ENCODE assay signal across 8 mouse cellular contexts in genomic region chr1:36546888-36547471, GRCm38 (mm10). TPM values are rescaled to one million over a fixed set of nuclear protein-coding genes. Genes with fewer than 3 reads are reported as not detected.
A peak's percentile ranks its signal among the peaks of the same experiment; 100 is the strongest.
DNase-seq lines count a peak whose midpoint lies in the region; ATAC-seq lines count a peak whose summit lies in the region.

TSS of gene Ankrd39 (minus strand) at chr1:36547445.

- peak; percentile 93 for DNase-seq in T-cell, adult 2 months (ENCODE audit: low spot score)
- peak; percentile 98 to 99 for DNase-seq in cerebellum, postnatal 36 days
- peak; percentile 96 to 98 for DNase-seq in frontal cortex, postnatal 36 days (ENCODE audit: low spot score in 2 of 2)
- DNase-seq in left cerebral cortex, adult 11 months (ENCODE audit: low spot score): peak; percentile 99
- peak; percentile 98 for DNase-seq in lung, postnatal 4 days
- peak; percentile 97 for DNase-seq in retina, postnatal 7 days (ENCODE audit: low read depth, low spot score)
- DNase-seq in urinary bladder, adult 2 months (ENCODE audit: low spot score): peak; percentile 93

- H3K4me2 ChIP-seq in hindbrain, embryonic 15.5 days: peak within 1 kb of the TSS; percentile 82

- H3K36me3 ChIP-seq in hindbrain, embryonic 15.5 days: peaks cover 39% of the 10 kb centered on the region

- peaks cover 41% of the 10 kb centered on the region for H3K4me1 ChIP-seq in hindbrain, embryonic 15.5 days (replicated peaks)

- peak within 1 kb of the TSS; percentile 66 for H3K9ac ChIP-seq in hindbrain, embryonic 15.5 days

- H3K27ac ChIP-seq in hindbrain, embryonic 15.5 days (replicated peaks): peak within 1 kb of the TSS; percentile 76

- no peaks in the 10 kb centered on the region for H3K27me3 ChIP-seq in hindbrain, embryonic 15.5 days

- H3K4me3 ChIP-seq in hindbrain, embryonic 15.5 days: peak within 1 kb of the TSS; percentile 59

- under 1% methylated on average over 43 of the region's 43 CpGs for WGBS in hindbrain, embryonic 15.5 days

- ATAC-seq in hindbrain, embryonic 15.5 days (ENCODE audit: low FRiP score, low read depth): peak; percentile 97

- H3K9me3 ChIP-seq in hindbrain, embryonic 15.5 days: no peaks in the 10 kb centered on the region

RNA-seq across cellular contexts. Expression of gene Ankrd39, which starts in this region (rescaled TPM):
- polyA plus RNA-seq in hindbrain, embryonic 15.5 days (2015; fragmentation: Nextera tagmentation; extraction: Ambion mirVana): 28.7 and 29.9 TPM in 2 replicates
- polyA plus RNA-seq in urinary bladder, adult 2 months (2012; rRNA removed): 19.6 and 26.7 TPM in 2 replicates

Comparison
In these comparisons a context has a peak if more than half of its experiments do, and no peak if none do; other contexts are left out.
1. Peak in every context shown above with its lines: DNase-seq, ATAC-seq, H3K4me3 ChIP-seq and H3K27ac ChIP-seq.